Mouse (Mus musculus): ENCODE results near the gene Fbxw10. TPM values are rescaled to one million over a fixed set of nuclear protein-coding genes. Genes with fewer than 3 reads are reported as not detected.
A peak's percentile ranks its signal among the peaks of the same experiment; 100 is the strongest.

Gene Fbxw10
- polyA plus RNA-seq, 1 experiment from 2014 or later: 0.24 TPM

GRCm38 (mm10) chr11:62827135-62827534 is 19.7 kb upstream of the Fbxw10 start:
- no peaks in the 10 kb centered on the region for H3K27me3 ChIP-seq (ENCODE audit: control insufficient read depth, insufficient read depth, low read length)
- ATAC-seq (ENCODE audit: low FRiP score, low TSS enrichment) (no peak), DNase-seq (no peak)
- no peaks in the 10 kb centered on the region for H3K4me1 ChIP-seq (ENCODE audit: control insufficient read depth, insufficient read depth, low read length)
- WGBS: 89% methylated on average over 4 of the region's 4 CpGs
- H3K4me2 ChIP-seq (ENCODE audit: low read length): no peak overlapping the region
- H3K27ac ChIP-seq (replicated peaks; ENCODE audit: low read depth, low read length): no peak overlapping the region
- no peak overlapping the region for H3K4me3 ChIP-seq (replicated peaks; ENCODE audit: low read depth, low read length)
- no peaks in the 10 kb centered on the region for H3K36me3 ChIP-seq (ENCODE audit: control insufficient read depth, insufficient read depth, low read length)
- no peaks in the 10 kb centered on the region for H3K9me3 ChIP-seq (ENCODE audit: control insufficient read depth, low read length)
- H3K9ac ChIP-seq (replicated peaks; ENCODE audit: low read length): no peak overlapping the region

DNA sequence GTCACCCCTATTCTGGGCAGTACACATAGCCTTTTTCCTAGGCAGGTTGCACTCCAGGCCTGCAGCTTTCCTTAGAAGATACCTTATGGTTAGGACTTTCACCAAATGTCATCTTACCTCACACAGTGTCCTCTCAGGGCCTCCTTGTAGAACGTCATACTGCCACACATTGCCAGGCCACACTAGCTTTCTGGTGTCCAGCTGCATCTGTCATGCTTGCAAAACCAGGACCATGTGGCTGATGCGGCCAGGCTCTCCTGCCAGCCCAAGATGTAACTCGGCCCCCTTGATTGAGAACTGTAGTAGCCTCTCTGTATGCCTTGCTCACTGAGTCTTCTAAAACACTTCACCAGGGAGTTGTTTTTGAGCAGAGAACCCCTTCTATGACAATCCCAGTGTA is 19.0 kb upstream of the Fbxw10 start:
- Histone ChIP-seq H3K36me3 (ENCODE audit: control insufficient read depth, insufficient read depth, low read length) (no peaks in the 10 kb centered on the region), H3K4me3 (replicated peaks; ENCODE audit: low read depth, low read length) (no peak overlapping the region), H3K27me3 (ENCODE audit: control insufficient read depth, insufficient read depth, low read length) (no peaks in the 10 kb centered on the region), H3K4me2 (ENCODE audit: low read length) (no peak overlapping the region), H3K4me1 (ENCODE audit: control insufficient read depth, insufficient read depth, low read length) (no peaks in the 10 kb centered on the region), H3K9me3 (ENCODE audit: control insufficient read depth, low read length) (no peaks in the 10 kb centered on the region), H3K9ac (replicated peaks; ENCODE audit: low read length) (no peak overlapping the region), H3K27ac (replicated peaks; ENCODE audit: low read depth, low read length) (no peak overlapping the region)
- 88% methylated on average over 3 of the region's 3 CpGs for WGBS
- DNase-seq (no peak), ATAC-seq (ENCODE audit: low FRiP score, low TSS enrichment) (no peak)

DNA sequence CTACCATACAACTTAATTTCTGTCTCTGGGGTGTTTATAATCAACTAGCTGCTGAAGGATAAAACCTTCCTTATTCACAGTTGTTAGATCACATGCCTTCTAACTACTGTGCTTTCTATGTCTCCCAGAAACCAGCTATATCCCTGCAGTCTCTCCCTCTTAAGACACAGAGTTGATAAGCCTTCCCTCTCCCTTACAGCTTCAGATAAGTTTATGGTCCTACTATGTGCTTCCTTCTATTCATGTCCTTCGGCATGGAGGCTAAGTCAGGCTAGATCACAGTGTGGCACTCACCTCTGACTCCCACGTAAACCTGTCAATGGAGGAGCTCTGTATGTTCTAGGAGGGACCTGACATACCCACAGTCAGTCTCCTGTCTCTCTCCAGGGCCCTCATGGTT is 16.5 kb upstream of the Fbxw10 start:
- no peak overlapping the region for H3K4me2 ChIP-seq (ENCODE audit: low read length)
- no peak overlapping the region for H3K9ac ChIP-seq (replicated peaks; ENCODE audit: low read length)
- DNase-seq: no peak
- H3K27me3 ChIP-seq (ENCODE audit: control insufficient read depth, insufficient read depth, low read length): no peaks in the 10 kb centered on the region
- no peaks in the 10 kb centered on the region for H3K9me3 ChIP-seq (ENCODE audit: control insufficient read depth, low read length)
- no peaks in the 10 kb centered on the region for H3K4me1 ChIP-seq (ENCODE audit: control insufficient read depth, insufficient read depth, low read length)
- H3K27ac ChIP-seq (replicated peaks; ENCODE audit: low read depth, low read length): no peak overlapping the region
- H3K4me3 ChIP-seq (replicated peaks; ENCODE audit: low read depth, low read length): no peak overlapping the region
- H3K36me3 ChIP-seq (ENCODE audit: control insufficient read depth, insufficient read depth, low read length): no peaks in the 10 kb centered on the region
- ATAC-seq (ENCODE audit: low FRiP score, low TSS enrichment): no peak
- 83% methylated on average over 2 of the region's 2 CpGs for WGBS

- no peak overlapping the region for H3K4me3 ChIP-seq (replicated peaks; ENCODE audit: low read depth, low read length)
- H3K27me3 ChIP-seq (ENCODE audit: control insufficient read depth, insufficient read depth, low read length): no peaks in the 10 kb centered on the region
- no peak overlapping the region for H3K9ac ChIP-seq (replicated peaks; ENCODE audit: low read length)
- H3K9me3 ChIP-seq (ENCODE audit: control insufficient read depth, low read length): no peaks in the 10 kb centered on the region
- ATAC-seq (ENCODE audit: low FRiP score, low TSS enrichment): no peak
- no peaks in the 10 kb centered on the region for H3K36me3 ChIP-seq (ENCODE audit: control insufficient read depth, insufficient read depth, low read length)
- no peak overlapping the region for H3K4me2 ChIP-seq (ENCODE audit: low read length)
- H3K27ac ChIP-seq (replicated peaks; ENCODE audit: low read depth, low read length): no peak overlapping the region
- DNase-seq: no peak
- no peaks in the 10 kb centered on the region for H3K4me1 ChIP-seq (ENCODE audit: control insufficient read depth, insufficient read depth, low read length)
Measured at GRCm38 (mm10) chr11:62831906-62832305, 15.0 kb upstream of the Fbxw10 start.

- H3K4me1 ChIP-seq (ENCODE audit: control insufficient read depth, insufficient read depth, low read length): no peaks in the 10 kb centered on the region
- no peaks in the 10 kb centered on the region for H3K9me3 ChIP-seq (ENCODE audit: control insufficient read depth, low read length)
- H3K4me2 ChIP-seq (ENCODE audit: low read length): no peak overlapping the region
- H3K4me3 ChIP-seq (replicated peaks; ENCODE audit: low read depth, low read length): no peak overlapping the region
- H3K9ac ChIP-seq (replicated peaks; ENCODE audit: low read length): no peak overlapping the region
- H3K27ac ChIP-seq (replicated peaks; ENCODE audit: low read depth, low read length): no peak overlapping the region
- no peak for DNase-seq
- no peaks in the 10 kb centered on the region for H3K27me3 ChIP-seq (ENCODE audit: control insufficient read depth, insufficient read depth, low read length)
- ATAC-seq (ENCODE audit: low FRiP score, low TSS enrichment): no peak
- WGBS: 96% methylated on average over 5 of the region's 5 CpGs
- H3K36me3 ChIP-seq (ENCODE audit: control insufficient read depth, insufficient read depth, low read length): no peaks in the 10 kb centered on the region
Measured at GRCm38 (mm10) chr11:62844562-62844961, 2.3 kb upstream of the Fbxw10 start.

GRCm38 (mm10) chr11:62845730-62846129 is 1.1 kb upstream of the Fbxw10 start:
- ATAC-seq (ENCODE audit: low FRiP score, low TSS enrichment) (no peak), DNase-seq (no peak)
- Histone ChIP-seq H3K4me1 (ENCODE audit: control insufficient read depth, insufficient read depth, low read length) (no peaks in the 10 kb centered on the region), H3K27ac (replicated peaks; ENCODE audit: low read depth, low read length) (no peak overlapping the region), H3K9me3 (ENCODE audit: control insufficient read depth, low read length) (no peaks in the 10 kb centered on the region), H3K36me3 (ENCODE audit: control insufficient read depth, insufficient read depth, low read length) (no peaks in the 10 kb centered on the region), H3K4me2 (ENCODE audit: low read length) (no peak overlapping the region), H3K4me3 (replicated peaks; ENCODE audit: low read depth, low read length) (no peak overlapping the region), H3K27me3 (ENCODE audit: control insufficient read depth, insufficient read depth, low read length) (no peaks in the 10 kb centered on the region), H3K9ac (replicated peaks; ENCODE audit: low read length) (no peak overlapping the region)
- WGBS: 77% methylated on average over 3 of the region's 3 CpGs

DNA sequence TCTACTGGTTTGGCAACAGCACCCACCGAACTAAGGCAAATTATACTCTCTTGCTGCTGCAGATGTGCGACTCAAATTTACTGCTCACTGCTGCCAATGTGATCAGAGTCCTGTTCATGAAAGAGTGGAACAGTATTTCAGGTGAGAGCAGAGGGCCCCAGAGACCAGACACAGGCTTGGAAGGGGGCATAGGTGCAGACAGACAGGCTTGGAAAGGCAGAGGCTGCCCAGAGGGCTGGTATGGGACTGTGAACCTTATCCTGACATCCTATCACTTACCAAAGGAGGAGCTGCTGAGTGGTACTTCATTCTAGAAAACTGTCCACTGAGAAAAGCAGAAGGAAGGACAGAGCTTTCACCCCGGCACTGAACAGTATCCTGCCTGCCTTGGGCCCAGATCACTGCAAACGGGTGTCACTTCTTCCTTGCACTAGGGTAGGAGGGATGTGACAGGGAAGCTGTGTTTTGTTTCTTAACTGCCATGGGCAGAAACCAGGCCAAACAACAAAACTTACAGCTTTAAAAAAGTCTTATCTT is 854 bp downstream of the Fbxw10 start:
- no peak for DNase-seq
- no peak overlapping the region for H3K9ac ChIP-seq (replicated peaks; ENCODE audit: low read length)
- H3K27me3 ChIP-seq (ENCODE audit: control insufficient read depth, insufficient read depth, low read length): no peaks in the 10 kb centered on the region
- ATAC-seq (ENCODE audit: low FRiP score, low TSS enrichment): no peak
- no peak overlapping the region for H3K27ac ChIP-seq (replicated peaks; ENCODE audit: low read depth, low read length)
- H3K36me3 ChIP-seq (ENCODE audit: control insufficient read depth, insufficient read depth, low read length): no peaks in the 10 kb centered on the region
- WGBS: 66% methylated on average over 4 of the region's 4 CpGs
- H3K4me1 ChIP-seq (ENCODE audit: control insufficient read depth, insufficient read depth, low read length): no peaks in the 10 kb centered on the region
- no peak overlapping the region for H3K4me2 ChIP-seq (ENCODE audit: low read length)
- no peak overlapping the region for H3K4me3 ChIP-seq (replicated peaks; ENCODE audit: low read depth, low read length)
- H3K9me3 ChIP-seq (ENCODE audit: control insufficient read depth, low read length): no peaks in the 10 kb centered on the region

DNA sequence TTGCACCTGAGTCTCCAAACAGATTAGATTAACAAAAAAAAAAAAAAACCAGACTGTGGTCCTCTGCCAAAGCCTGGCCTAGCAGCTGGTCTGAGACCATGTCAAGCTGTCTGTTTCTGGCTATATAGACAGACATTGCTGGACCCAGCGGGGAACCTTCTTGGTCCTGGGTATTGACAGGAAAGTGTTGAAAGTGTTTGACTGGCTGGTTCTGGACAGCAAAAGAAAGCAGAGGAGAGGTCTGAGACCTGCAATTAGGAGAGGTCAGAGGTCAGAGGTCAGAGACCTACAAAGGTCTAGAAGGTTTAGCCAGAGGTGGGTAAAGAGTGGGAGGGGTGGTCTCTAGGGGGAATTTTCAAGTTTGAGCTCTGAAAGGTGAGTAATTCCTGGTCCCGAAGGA is 1.4 kb downstream of the Fbxw10 start:
- H3K9ac ChIP-seq (replicated peaks; ENCODE audit: low read length): no peak overlapping the region
- H3K27me3 ChIP-seq (ENCODE audit: control insufficient read depth, insufficient read depth, low read length): no peaks in the 10 kb centered on the region
- DNase-seq (peak; percentile 4), ATAC-seq (ENCODE audit: low FRiP score, low TSS enrichment) (no peak)
- no peak overlapping the region for H3K4me3 ChIP-seq (replicated peaks; ENCODE audit: low read depth, low read length)
- H3K36me3 ChIP-seq (ENCODE audit: control insufficient read depth, insufficient read depth, low read length): no peaks in the 10 kb centered on the region
- WGBS: 55% methylated on average over 2 of the region's 2 CpGs
- no peaks in the 10 kb centered on the region for H3K4me1 ChIP-seq (ENCODE audit: control insufficient read depth, insufficient read depth, low read length)
- H3K9me3 ChIP-seq (ENCODE audit: control insufficient read depth, low read length): no peaks in the 10 kb centered on the region
- H3K4me2 ChIP-seq (ENCODE audit: low read length): no peak overlapping the region
- H3K27ac ChIP-seq (replicated peaks; ENCODE audit: low read depth, low read length): no peak overlapping the region

- peak; percentile 23 for DNase-seq
- H3K9ac ChIP-seq (replicated peaks; ENCODE audit: low read length): no peak overlapping the region
Measured at GRCm38 (mm10) chr11:62851199-62851598, 4.3 kb downstream of the Fbxw10 start.

More at GRCm38 (mm10) chr11:62851199-62851598, 4.3 kb downstream of the Fbxw10 start:
- H3K36me3 ChIP-seq (ENCODE audit: control insufficient read depth, insufficient read depth, low read length): no peaks in the 10 kb centered on the region
- no peaks in the 10 kb centered on the region for H3K9me3 ChIP-seq (ENCODE audit: control insufficient read depth, low read length)
- H3K4me1 ChIP-seq (ENCODE audit: control insufficient read depth, insufficient read depth, low read length): no peaks in the 10 kb centered on the region
- no peak for ATAC-seq (ENCODE audit: low FRiP score, low TSS enrichment)
- 63% methylated on average over 1 of the region's 1 CpGs for WGBS
- H3K4me2 ChIP-seq (ENCODE audit: low read length): no peak overlapping the region
- H3K4me3 ChIP-seq (replicated peaks; ENCODE audit: low read depth, low read length): no peak overlapping the region
- no peak overlapping the region for H3K27ac ChIP-seq (replicated peaks; ENCODE audit: low read depth, low read length)
- H3K27me3 ChIP-seq (ENCODE audit: control insufficient read depth, insufficient read depth, low read length): no peaks in the 10 kb centered on the region

All from midbrain, embryonic 14.5 days (tissue).